Mouse (Mus musculus): ENCODE data around the gene Zfp518b.

Zfp518b gene

GRCm38 (mm10) chr5:38684164-38684911, at the start of gene Zfp518b:
Gene Zfp518b (minus strand): TSS chr5:38684826.
- DNase-seq (ENCODE audit: low spot score): peak; percentile 65

DNA sequence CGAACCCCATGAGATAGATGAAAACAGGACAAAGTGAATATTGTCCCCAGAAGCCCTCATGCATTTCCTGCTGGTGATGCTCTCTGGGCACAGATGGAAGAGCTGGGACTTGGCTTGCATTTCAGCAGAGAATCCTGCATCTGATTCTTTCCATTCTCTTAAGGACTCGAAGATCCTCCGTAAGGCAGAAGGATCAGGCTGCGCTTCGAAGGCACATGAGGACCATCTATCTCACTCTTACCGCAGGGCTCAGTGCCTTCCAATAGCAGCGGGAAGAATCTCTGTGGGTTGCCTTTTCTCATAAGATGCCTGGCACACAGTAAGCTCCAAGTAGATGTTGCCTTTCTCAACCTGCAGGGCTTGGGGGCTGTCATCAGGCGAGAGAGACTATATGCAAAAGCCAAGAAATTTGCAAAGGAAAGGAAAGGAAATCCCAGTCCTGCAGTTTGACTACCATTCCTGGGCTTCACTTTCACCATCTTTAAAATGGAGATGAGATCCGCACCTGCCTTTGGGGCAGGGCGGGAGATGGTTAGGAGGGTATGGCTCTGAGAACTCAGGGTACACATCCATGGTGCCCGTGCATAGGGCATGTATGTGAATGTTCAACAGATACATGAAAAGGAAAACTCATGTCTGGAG, 24.4 kb upstream of the Zfp518b start:
- DNase-seq (ENCODE audit: low spot score): peak; percentile 11

DNA sequence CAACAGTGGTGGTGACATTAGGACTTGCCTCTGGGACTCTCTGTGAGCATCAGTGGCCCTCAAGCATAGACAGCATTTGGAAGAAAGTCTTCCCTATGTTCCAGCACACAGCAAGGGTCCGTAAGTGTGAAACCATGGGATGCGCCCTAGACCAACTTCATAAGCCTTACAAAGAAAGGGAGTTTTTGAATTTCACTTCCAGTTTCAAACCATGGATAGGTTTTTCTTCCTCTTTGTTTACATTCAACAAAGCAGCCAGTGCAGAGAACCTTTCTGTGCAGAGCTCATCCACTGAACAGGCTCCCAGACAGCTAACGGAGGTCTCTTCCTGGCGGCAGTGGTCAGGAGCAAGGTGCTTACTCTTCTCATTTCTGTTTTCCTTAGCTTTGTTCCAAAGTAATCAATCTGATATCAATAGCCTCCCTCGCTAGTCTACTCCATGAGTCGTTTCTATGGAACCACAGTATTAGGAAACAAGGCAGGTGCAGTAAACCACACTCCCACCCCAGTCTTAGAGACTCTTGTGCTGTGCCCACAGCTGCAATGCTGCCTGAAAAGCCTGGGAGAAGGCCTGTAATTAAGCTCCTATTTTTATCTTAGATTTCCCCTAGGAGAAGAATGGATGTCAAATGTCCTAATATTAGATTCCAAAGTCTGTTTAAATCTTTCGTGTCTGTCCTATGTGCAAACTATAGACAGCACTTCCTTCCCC, 22.9 kb upstream of the Zfp518b start:
- no peak for DNase-seq (ENCODE audit: low spot score)

GRCm38 (mm10) chr5:38702941-38703340, 18.3 kb upstream of the Zfp518b start:
- DNase-seq (ENCODE audit: low spot score): no peak

GRCm38 (mm10) chr5:38702091-38702490, 17.5 kb upstream of the Zfp518b start:
- DNase-seq (ENCODE audit: low spot score): no peak

DNA sequence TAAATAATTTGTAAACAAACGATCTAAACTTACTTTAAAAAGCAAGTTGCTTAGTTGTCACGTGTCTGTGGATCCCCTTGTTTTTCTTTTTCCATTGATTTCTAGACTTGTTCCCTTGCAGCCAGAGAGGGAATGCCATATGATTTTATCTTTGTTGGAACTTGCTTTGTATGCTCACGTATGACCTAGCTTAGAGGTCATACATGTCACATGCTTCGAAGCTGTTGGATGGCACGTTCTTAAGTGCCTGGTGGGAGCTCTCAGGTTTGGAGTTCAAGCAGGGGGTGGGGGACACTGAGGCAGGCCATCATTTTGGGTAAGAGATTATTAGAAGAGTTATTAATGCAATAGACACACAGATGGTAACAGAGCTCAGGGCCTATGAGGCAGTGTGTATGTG, 13.8 kb upstream of the Zfp518b start:
- DNase-seq (ENCODE audit: low spot score): no peak

DNA sequence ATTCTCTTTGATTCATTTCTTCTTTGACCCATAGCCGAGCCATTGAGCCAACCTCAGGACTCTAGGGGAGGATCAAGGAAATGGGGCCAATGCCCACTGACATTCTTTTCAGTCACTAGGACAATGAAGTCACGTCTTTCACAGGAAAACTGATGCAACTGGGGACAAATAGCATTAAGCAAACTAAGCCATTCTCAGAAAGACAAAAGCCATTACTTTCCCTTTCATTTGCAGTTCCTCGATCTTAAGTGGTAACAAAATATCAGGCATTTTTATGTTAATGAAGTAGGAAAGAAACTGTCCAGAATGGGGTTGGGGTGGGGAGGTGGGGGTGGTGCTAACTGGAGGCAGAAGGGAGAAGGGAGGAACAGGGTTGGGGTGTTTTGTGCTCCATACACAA, 13.4 kb upstream of the Zfp518b start:
- no peak for DNase-seq (ENCODE audit: low spot score)

DNA sequence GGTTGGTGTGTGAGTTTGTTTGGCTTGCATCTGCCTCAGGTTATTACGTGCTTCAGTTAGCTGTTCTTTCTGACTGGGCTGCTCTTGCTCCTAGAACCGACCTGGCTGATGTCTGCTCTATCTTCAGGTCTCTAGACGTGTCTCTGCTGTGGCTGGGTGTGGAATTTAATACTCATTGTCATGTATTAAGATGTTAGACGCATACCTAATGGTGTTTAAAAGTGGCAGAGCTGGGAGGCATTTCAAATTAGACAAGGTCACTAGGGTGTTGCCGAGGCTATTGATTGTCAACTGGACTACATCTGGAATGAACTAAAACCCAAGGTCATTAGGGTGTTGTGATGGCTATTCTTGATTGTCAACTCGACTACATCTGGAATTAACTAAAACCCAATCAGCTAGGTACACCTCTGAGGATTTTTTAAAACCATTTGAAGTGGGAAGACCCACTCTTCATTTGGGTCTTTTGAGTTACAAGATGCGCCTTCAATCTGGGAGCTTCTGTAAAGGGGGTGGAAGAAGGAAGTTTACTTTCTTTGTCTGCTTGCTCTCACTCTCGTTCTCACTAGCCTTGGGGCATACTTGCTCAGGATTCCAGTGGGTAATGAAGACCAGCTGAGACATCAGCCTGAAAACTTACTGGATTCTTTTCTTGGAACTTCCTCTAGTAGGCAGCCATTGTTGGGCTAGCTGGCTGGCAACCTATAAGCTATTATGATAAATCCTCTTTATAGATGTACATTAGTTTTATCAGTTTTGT, 12.2 kb upstream of the Zfp518b start:
- no peak for DNase-seq (ENCODE audit: low spot score)

GRCm38 (mm10) chr5:38692859-38693258, 8.2 kb upstream of the Zfp518b start:
- no peak for DNase-seq (ENCODE audit: low spot score)

DNA sequence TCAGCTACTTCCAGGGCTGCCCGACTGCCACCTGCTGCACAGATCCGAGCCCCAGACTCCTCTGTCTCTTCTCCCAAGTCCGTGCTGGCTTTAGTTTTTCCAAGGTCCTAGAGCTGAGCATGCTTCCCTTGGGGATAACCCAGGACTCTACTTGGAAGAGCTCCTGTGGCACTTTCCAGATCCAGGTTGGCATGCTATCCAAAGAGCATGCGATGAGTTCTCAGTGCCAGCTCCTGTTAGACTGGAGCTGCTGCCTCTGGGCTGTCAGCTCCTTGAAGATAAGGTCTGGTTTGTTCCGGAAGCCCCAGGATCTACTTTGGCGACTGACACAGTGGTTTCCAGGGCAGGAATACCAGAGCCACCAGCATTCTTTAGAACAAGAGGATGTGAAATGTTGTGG, 4.6 kb upstream of the Zfp518b start:
- no peak for DNase-seq (ENCODE audit: low spot score)

DNA sequence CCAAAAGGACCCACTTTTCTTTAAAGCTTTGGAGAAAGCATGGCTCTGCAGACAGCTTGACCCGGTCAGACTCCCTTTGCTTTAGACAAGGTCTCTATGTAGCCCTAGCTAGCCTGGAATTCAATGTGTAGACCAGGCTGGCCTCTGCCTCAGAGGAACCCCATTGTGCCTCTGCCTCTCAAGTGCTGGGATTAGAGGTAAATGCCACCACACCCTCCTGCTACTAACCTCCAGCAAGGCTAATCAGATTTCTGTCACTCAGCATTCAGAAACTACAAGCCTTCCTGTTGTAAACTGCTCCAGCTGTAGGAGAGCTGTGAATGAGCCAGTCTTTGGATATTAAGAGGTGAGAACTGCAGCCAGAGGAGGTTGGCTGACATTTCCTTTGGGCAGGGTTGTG, 3.1 kb upstream of the Zfp518b start:
- no peak for DNase-seq (ENCODE audit: low spot score)

DNA sequence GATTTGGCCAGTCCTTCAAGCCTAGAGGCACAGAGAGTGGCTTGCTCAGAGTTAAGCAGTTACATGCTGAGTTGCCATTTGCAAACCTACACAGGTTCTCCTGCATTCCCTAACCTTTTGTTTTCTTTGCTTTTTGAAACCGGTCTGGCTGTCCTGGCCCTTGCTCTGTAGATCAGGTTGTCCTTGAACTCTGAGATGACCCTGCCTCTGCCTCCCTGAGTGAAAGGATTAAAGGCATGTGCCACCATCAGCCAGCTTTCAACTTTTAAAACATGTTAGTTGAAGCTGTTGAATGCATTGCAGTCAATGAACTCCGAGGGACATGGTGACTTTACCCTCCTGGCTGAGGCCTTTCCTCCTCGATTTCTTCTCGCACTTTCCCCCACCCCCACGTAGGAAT, 25.8 kb downstream of the Zfp518b start:
- no peak for DNase-seq (ENCODE audit: low spot score)

DNA sequence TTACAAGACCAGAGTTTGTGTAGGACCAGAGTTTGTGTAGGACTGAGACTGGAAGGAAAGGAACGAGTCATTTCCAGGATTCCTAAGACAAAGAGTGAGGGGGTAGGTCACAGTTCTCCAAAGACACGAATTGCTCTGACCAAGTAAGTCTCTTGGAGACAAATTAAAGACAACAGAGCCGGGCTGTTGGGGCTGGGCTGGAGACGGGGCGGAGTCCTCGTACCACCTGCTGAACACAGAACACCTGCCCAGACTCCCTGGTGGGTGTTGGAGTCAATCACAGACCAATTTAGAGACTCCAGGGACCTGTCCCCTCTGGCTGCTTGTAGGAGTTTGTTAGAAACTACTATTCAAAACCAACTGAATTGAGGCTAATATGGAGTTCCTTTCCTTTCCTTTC, 28.4 kb downstream of the Zfp518b start:
- no peak for DNase-seq (ENCODE audit: low spot score)

- no peak for DNase-seq (ENCODE audit: low spot score)
These were observed 29.2 kb downstream of the Zfp518b start for GRCm38 (mm10) chr5:38655421-38655928.

- no peak for DNase-seq (ENCODE audit: low spot score)
These were observed 30.1 kb downstream of the Zfp518b start for GRCm38 (mm10) chr5:38654571-38654970.

DNA sequence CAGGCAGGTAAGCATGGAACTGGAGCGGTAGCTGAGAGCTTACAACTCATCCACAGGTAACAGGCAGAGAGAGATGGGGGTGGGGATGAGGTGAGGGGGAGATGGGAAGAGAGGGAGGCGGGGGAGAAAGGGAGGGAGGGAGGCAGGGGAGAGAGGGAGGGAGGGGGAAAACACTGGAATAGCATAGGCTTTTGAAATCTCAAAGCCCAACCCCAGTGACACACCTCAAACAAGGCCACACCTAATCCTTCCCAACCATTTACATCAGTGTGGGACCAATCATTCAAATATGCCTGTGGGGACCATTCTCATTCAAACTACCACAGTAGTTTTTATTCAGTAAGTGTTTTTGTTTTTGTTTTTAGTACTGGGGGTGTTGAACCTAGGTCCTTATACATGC, 31.5 kb downstream of the Zfp518b start:
- DNase-seq (ENCODE audit: low spot score): no peak

- DNase-seq (ENCODE audit: low spot score): no peak
These were observed 33.2 kb downstream of the Zfp518b start for GRCm38 (mm10) chr5:38651455-38651854.

GRCm38 (mm10) chr5:38641526-38641925, 43.1 kb downstream of the Zfp518b start:
- no peak for DNase-seq (ENCODE audit: low spot score)

DNA sequence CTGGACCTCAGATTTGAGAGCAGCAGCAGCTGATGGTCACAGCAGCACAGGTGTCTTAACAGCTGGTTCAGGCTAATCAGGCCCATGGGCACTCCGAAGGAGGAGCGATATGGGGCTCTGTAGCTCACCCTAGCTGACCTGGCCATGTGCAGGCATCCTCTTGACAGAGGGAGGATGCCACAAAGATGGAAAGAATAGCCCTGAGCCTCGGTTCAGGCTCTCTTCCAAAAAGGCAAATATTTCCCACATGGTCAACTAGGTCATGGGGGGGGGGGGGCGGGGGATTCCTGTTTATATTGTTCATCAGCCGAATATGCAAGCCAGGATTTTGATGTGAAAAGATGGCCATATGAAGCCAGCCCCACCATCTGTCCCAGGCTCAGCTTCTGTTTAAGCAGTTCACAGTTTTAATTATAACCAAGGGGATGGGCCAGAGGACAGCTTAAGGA, 48.3 kb downstream of the Zfp518b start:
- no peak for DNase-seq (ENCODE audit: low spot score)

DNA sequence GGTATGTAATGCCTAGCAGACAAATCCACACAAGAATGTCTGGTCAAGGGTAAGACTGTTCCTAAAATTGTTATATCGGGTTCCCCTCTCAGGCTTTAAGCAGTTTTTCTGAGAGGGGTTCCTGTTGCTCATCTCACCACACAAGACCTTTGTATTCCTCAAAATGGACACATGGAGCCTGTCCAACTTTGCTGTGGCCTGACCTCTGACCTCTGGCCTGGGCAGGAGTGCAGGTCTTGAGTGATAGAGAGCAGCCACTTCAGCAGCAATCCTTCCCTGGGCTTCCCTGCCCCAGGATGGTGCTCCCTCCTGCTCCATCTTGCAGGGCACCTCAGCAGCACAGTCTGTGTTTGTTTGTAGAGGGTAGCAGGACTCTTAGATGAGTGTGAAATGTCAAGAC, 48.9 kb downstream of the Zfp518b start:
- DNase-seq (ENCODE audit: low spot score): no peak

GRCm38 (mm10) chr5:38634321-38635164, 50.1 kb downstream of the Zfp518b start:
- no peak for DNase-seq (ENCODE audit: low spot score)

Measured in layer of hippocampus, adult 11-12 months (tissue).